Mouse (Mus musculus): ENCODE measurements around the gene Slc5a4a.
A peak's percentile ranks its signal among the peaks of the same experiment; 100 is the strongest.

Gene Slc5a4a

GRCm38 (mm10) chr10:76147278-76147677, at the start of gene Slc5a4a:
Slc5a4a (plus strand) TSS chr10:76147451.
- no peak for DNase-seq

- no peak for DNase-seq
These were observed 36.4 kb upstream of the Slc5a4a start, which contains the start of gene Slc5a4b for GRCm38 (mm10) chr10:76110861-76111260. Slc5a4b (minus strand) TSS chr10:76110961.

GRCm38 (mm10) chr10:76117966-76118365, 29.3 kb upstream of the Slc5a4a start:
- DNase-seq, result peak; percentile 20

- peak; percentile 2 for DNase-seq
These were observed 28.5 kb upstream of the Slc5a4a start for GRCm38 (mm10) chr10:76118741-76119140.

GRCm38 (mm10) chr10:76120124-76120711, 27.0 kb upstream of the Slc5a4a start:
- DNase-seq, result no peak

- DNase-seq, result no peak
These were observed 25.8 kb upstream of the Slc5a4a start for GRCm38 (mm10) chr10:76121495-76121894.

- DNase-seq, result no peak
These were observed 14.7 kb upstream of the Slc5a4a start for GRCm38 (mm10) chr10:76132506-76132905.

- no peak for DNase-seq
These were observed 10.9 kb upstream of the Slc5a4a start for GRCm38 (mm10) chr10:76136318-76136717.

- no peak for DNase-seq
These were observed 405 bp upstream of the Slc5a4a start for GRCm38 (mm10) chr10:76146846-76147245.

GRCm38 (mm10) chr10:76155911-76156310, 8.7 kb downstream of the Slc5a4a start:
- DNase-seq, result no peak

GRCm38 (mm10) chr10:76157528-76157927, 10.3 kb downstream of the Slc5a4a start:
- no peak for DNase-seq

- no peak for DNase-seq
These were observed 10.8 kb downstream of the Slc5a4a start for GRCm38 (mm10) chr10:76158009-76158408.

GRCm38 (mm10) chr10:76174899-76175298, 27.6 kb downstream of the Slc5a4a start:
- no peak for DNase-seq

- no peak for DNase-seq
These were observed 38.0 kb downstream of the Slc5a4a start for GRCm38 (mm10) chr10:76185216-76185615.

- DNase-seq, result no peak
These were observed 40.8 kb downstream of the Slc5a4a start for GRCm38 (mm10) chr10:76188010-76188409.

GRCm38 (mm10) chr10:76201416-76201815, 54.2 kb downstream of the Slc5a4a start:
- DNase-seq, result no peak

- peak; percentile 55 for DNase-seq
These were observed 54.7 kb downstream of the Slc5a4a start for GRCm38 (mm10) chr10:76201978-76202377.

GRCm38 (mm10) chr10:76203798-76204283, 56.6 kb downstream of the Slc5a4a start:
- peak; percentile 33 for DNase-seq

GRCm38 (mm10) chr10:76207262-76207796, 60.1 kb downstream of the Slc5a4a start:
- DNase-seq, result no peak

GRCm38 (mm10) chr10:76209241-76209640, 62.0 kb downstream of the Slc5a4a start:
- DNase-seq, result no peak

- DNase-seq, result no peak
These were observed 63.6 kb downstream of the Slc5a4a start for GRCm38 (mm10) chr10:76210806-76211205.

GRCm38 (mm10) chr10:76212121-76212520, 64.9 kb downstream of the Slc5a4a start:
- DNase-seq, result no peak

GRCm38 (mm10) chr10:76214161-76214560, 66.9 kb downstream of the Slc5a4a start:
- DNase-seq, result no peak

- DNase-seq, result no peak
These were observed 69.8 kb downstream of the Slc5a4a start for GRCm38 (mm10) chr10:76217056-76217455.

- no peak for DNase-seq
These were observed 71.0 kb downstream of the Slc5a4a start for GRCm38 (mm10) chr10:76218240-76218639.

Measured in cerebellum, adult 11 months (tissue).